Mouse (Mus musculus): ENCODE data around the gene Ndufb8. TPM values are rescaled to one million over a fixed set of nuclear protein-coding genes. Genes with fewer than 3 reads are reported as not detected.

Gene Ndufb8
- total RNA-seq, 2 experiments from 2014 or later, result 408 to 415 TPM

DNA sequence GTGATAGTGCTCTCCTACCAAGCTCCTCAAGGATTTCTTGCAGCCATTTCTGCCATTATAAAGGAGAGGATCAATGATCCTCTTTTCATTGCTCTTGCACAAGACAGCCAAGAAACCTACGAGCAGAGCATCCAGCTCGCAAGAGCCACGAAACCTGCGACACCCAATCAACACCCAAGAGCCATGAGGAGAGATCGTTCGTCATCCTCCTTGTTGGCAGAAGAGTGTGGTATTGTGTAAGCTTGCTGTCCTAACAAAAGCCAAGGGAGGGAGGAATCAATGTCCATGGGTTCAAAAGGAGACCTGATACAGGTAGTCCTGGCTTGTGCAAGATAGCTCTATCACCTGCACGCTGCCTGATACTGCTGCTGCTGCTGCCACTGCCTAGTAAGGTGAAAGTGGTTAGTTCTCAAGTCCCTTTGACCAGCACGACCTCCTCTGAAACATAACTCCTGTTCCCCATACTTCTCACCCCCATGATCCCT is 12.5 kb downstream of the Ndufb8 start:
- intact Hi-C loops (cut with DNase I), result no loop called here
- DNase-seq (ENCODE audit: low spot score in 2 of 2), result no peak

DNA sequence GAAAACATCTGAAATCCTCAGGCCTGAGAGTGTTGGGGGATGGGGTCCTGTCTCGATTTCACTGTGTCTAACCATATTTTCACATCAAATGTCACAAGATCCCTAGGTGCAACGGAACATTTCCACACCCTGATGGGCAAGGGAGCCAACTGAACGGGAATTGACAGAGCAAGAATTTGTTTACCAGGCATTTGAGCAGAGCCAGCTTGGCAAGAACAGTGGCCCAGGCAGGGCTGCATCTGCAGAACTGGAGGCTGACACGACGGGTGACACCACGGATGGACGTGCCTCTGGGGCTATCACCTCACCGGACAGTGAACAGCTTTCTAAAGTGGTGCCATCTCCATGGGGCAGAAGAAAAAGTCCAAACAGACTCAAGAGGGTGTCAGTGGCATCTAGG is 17.8 kb downstream of the Ndufb8 start:
- DNase-seq (ENCODE audit: low spot score in 2 of 2), result no peak
- intact Hi-C loops (cut with DNase I), result no loop called here

GRCm38 (mm10) chr19:44535376-44535775 is 19.9 kb downstream of the Ndufb8 start:
- DNase-seq (ENCODE audit: low spot score in 2 of 2), result no peak
- intact Hi-C loops (cut with DNase I), result no loop called here

GRCm38 (mm10) chr19:44530018-44530417 is 25.2 kb downstream of the Ndufb8 start:
- intact Hi-C loops (cut with DNase I), result loop anchor here (5.0 kb wide), 2 partner anchors 53 to 273 kb away; no protein-coding TSS in a partner anchor
- DNase-seq (ENCODE audit: low spot score in 2 of 2), result no peak

DNA sequence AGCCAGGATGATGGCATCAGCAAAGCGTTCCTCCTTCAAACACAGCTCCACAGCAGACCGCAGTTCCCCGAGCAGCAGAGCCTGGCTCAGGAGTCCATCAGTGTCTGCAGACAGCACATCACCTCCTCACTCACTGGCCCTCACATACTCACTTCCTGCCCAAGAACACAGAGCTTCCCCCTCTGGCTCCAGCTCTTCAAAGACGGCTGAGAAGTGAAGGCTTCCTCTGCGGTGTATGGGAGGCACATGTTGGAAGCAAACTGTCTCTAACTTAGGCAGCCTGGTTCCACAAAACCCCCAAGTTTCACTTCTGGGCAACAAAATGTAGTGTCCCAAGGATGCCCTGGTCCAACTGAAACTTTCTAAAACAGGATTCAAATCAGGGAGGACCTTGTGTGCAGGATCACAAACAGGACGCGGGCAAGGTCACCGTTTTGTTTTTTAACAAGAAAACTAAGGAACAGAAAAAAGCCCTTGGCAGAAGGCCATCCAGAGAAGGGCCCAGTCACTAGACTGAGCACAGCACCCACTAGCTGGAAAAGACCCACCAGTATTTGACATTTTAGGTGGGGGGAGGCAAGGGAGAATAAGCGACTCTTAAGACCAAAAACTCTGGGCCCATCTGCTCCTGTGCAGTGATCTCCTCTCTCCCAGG is 29.6 kb downstream of the Ndufb8 start:
- intact Hi-C loops (cut with DNase I), result no loop called here
- no peak for DNase-seq (ENCODE audit: low spot score in 2 of 2)

- intact Hi-C loops (cut with DNase I), result no loop called here
- DNase-seq (ENCODE audit: low spot score in 2 of 2), result no peak
These were observed 36.1 kb downstream of the Ndufb8 start for GRCm38 (mm10) chr19:44519152-44519551.

DNA sequence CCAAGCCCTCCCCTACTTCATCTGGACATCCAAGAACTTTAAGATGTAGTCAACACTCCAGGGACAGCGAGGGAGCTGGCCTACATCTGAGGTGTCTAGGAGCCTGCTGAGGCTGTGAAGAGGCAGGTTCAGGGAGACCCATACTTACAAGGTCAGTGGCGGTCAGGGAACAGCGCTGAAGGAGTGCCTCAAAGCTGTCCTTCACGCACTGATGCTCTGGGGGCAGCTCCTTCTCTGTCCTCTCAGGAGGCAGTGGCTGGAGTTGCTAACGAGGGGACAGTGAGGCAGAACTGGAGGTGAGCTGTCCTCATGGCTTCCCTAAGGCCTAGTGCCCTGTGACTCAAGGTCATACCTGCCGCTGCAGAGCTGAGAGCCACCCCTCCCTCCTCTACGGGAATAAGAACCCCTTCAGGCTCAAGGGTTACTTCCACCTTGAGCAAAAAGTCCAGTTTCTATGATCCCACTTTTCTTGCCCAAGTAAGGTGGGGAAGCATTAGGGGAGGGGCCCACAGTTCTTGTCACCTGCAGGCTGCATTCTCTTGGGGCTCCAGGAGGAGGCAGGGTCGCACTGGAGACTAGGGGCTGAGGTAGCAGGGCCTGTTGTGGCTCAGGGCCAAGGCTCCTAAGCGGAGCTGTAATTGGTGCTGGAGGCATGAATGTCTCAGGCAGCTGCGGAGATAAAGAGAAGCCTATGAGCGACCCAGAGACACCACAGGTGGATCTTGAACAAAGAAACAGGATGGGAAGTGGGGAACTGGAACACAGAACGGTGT is 37.1 kb downstream of the Ndufb8 start:
- DNase-seq (ENCODE audit: low spot score in 2 of 2), result no peak
- intact Hi-C loops (cut with DNase I), result no loop called here

- DNase-seq (ENCODE audit: low spot score in 2 of 2), result no peak
- intact Hi-C loops (cut with DNase I), result no loop called here
These were observed 39.5 kb downstream of the Ndufb8 start for GRCm38 (mm10) chr19:44515769-44516168.

GRCm38 (mm10) chr19:44514521-44515451 is 40.5 kb downstream of the Ndufb8 start:
- intact Hi-C loops (cut with DNase I), result no loop called here
- no peak for DNase-seq (ENCODE audit: low spot score in 2 of 2)

GRCm38 (mm10) chr19:44513921-44514482 is 41.2 kb downstream of the Ndufb8 start:
- DNase-seq (ENCODE audit: low spot score in 2 of 2), result no peak
- intact Hi-C loops (cut with DNase I), result no loop called here

GRCm38 (mm10) chr19:44513054-44513833 is 42.0 kb downstream of the Ndufb8 start:
- intact Hi-C loops (cut with DNase I), result no loop called here

DNA sequence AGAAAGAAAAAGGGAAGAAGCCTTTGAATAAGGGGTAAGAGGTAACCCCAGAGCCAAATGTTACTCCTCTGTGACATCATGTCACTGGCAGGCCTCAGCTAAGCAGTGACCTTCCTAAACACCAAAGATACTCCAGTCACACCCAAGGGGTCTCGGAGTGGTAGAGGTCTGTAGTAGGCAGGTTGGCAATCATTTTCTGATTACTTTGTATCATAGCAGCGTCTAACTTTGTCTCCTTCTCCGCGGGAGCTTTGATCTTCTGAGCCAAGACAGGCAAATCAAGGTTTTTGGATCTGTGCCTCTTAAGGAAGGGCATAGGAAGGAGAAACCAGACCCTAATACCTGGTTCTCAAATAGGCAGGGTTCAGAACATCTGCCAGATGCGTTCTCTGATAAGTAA is 42.6 kb downstream of the Ndufb8 start:
- intact Hi-C loops (cut with DNase I), result no loop called here
- DNase-seq (ENCODE audit: low spot score in 2 of 2), result no peak

More at GRCm38 (mm10) chr19:44513054-44513833, 42.0 kb downstream of the Ndufb8 start:
- no peak for DNase-seq (ENCODE audit: low spot score in 2 of 2)

- DNase-seq (ENCODE audit: low spot score in 2 of 2), result no peak
- intact Hi-C loops (cut with DNase I), result no loop called here
These were observed 43.6 kb downstream of the Ndufb8 start for GRCm38 (mm10) chr19:44511451-44512231.

GRCm38 (mm10) chr19:44510534-44511175 is 44.6 kb downstream of the Ndufb8 start:
- no peak for DNase-seq (ENCODE audit: low spot score in 2 of 2)
- intact Hi-C loops (cut with DNase I), result no loop called here

GRCm38 (mm10) chr19:44502741-44503140 is 52.5 kb downstream of the Ndufb8 start:
- DNase-seq (ENCODE audit: low spot score in 2 of 2), result no peak
- intact Hi-C loops (cut with DNase I), result no loop called here

GRCm38 (mm10) chr19:44501925-44502324 is 53.3 kb downstream of the Ndufb8 start:
- intact Hi-C loops (cut with DNase I), result no loop called here
- no peak for DNase-seq (ENCODE audit: low spot score in 2 of 2)

DNA sequence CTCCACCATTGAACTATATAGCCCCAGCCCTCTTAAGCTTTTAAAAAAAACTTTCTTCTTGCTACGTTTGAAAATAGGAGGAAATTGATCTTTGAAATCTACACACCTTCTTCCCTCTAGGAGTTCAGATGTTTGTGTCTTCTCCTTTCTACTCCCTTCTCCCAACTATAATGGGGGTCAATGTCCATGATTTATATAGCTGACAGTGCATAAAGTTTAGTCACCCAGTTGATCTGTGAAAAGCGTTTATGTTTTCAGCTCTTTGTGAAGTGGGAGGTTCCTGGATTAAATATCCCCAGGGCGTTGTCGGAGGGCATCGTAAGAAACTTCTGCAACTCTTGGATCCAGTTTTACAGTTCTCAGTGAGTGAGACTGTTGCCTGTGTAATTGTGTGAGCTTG is 55.0 kb downstream of the Ndufb8 start:
- DNase-seq (ENCODE audit: low spot score in 2 of 2), result no peak
- intact Hi-C loops (cut with DNase I), result no loop called here

DNA sequence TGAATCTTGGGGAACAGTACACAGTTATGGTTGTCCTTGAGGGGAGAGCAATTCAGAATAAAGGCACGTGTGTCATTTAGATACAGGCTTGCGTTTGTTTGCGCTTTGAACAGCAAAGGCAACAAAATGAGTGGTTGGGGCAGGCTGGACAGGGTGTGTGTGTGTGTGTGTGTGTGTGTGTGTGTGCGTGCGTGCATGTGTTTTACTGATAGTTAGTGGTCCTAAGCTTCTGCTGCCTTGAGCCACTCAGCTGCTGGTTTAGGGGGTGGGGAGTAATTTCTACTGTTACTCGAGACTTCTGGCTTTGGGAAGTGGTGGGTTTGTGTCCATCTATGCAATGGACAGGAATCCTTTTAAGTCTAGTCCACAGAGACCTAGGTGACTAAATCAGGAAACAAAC is 56.3 kb downstream of the Ndufb8 start:
- intact Hi-C loops (cut with DNase I), result no loop called here

More for the DNA sequence above, 56.3 kb downstream of the Ndufb8 start:
- DNase-seq (ENCODE audit: low spot score in 2 of 2), result no peak
